ENCODE assay signal across 26 mouse cellular contexts in genomic region chr3:101526603-101527002, GRCm38 (mm10).
DNase-seq lines count a peak whose midpoint lies in the region; ATAC-seq and TF ChIP-seq lines count a peak whose summit lies in the region.
"Had no signal": no experiment of that assay in that cellular context is flagged by ENCODE, and none has a peak within 500 bp of the region (broad histone marks: within the 10 kb centered on the region; RNA-seq: fewer than 3 reads in every experiment).

No protein-coding gene starts in this region.

- no peaks in the 10 kb centered on the region for H3K9me3 ChIP-seq in kidney, embryonic 15.5 days (replicated peaks)
- H3K9me3 ChIP-seq in stomach, postnatal 0 days (ENCODE audit: control insufficient read depth, low read length), result no peaks in the 10 kb centered on the region
- H3K9me3 ChIP-seq: forebrain, embryonic 10.5 days; hindbrain, embryonic 12.5 days; limb, embryonic 13.5 days; megakaryocyte, embryonic 14.5 days; midbrain, embryonic 13.5 days; neural tube, embryonic 12.5 days had no signal

- ATAC-seq in kidney, embryonic 15.5 days (replicated peaks; ENCODE audit: low FRiP score), result no peak
- ATAC-seq in stomach, postnatal 0 days (ENCODE audit: low FRiP score, low TSS enrichment), result peak; percentile 85
- no peak for ATAC-seq in granulocyte monocyte progenitor cell, adult 5-6 weeks (replicated peaks; ENCODE audit: poor library complexity, severe bottlenecking)
- ATAC-seq: forebrain, embryonic 16.5 days; midbrain, embryonic 13.5 days had no signal

- DNase-seq in kidney, adult 11 months, result peak; percentile 95
- peak; percentile 91 to 96 for DNase-seq in kidney, adult 8-10 months
- DNase-seq in kidney, postnatal 25 days, result peak; percentile 83 to 94
- peak; percentile 77 for DNase-seq in stomach, postnatal 0 days (ENCODE audit: low spot score)
- DNase-seq in spleen, adult 18-20 months, result no peak
- no peak for DNase-seq in spleen, postnatal 36 days (ENCODE audit: low spot score in 2 of 2)
- DNase-seq: adrenal gland, postnatal 36 days; cerebellum, adult 11 months; cerebellum, adult 9-11 months; gastrocnemius, postnatal 14 days; heart, adult 2 months; layer of hippocampus, postnatal 36 days; lung, embryonic 14.5 days; lung, postnatal 36 days; right cerebral cortex, postnatal 25 days; thymus, postnatal 14 days had no signal

- no peak for TF ChIP-seq CTCF in stomach, postnatal 0 days (IDR thresholded peaks at IDR 0.05; ENCODE audit: low read depth)

- peaks cover 20% of the 10 kb centered on the region; the same call in 1 of the 2 replicates for H3K4me1 ChIP-seq in kidney, embryonic 15.5 days
- peaks cover 8% of the 10 kb centered on the region; the same call in 1 of the 2 replicates for H3K4me1 ChIP-seq in stomach, postnatal 0 days (replicated peaks; ENCODE audit: control insufficient read depth, insufficient read depth)

- H3K36me3 ChIP-seq in kidney, embryonic 15.5 days, result no peaks in the 10 kb centered on the region
- no peaks in the 10 kb centered on the region for H3K36me3 ChIP-seq in stomach, postnatal 0 days (ENCODE audit: control insufficient read depth, insufficient read depth, low read length)
- H3K36me3 ChIP-seq: forebrain, embryonic 10.5 days; hindbrain, embryonic 12.5 days; limb, embryonic 13.5 days; midbrain, embryonic 13.5 days; neural tube, embryonic 12.5 days had no signal

- 74% methylated on average over 11 of the region's 11 CpGs for WGBS in kidney, embryonic 15.5 days
- WGBS in stomach, postnatal 0 days, result 67% methylated on average over 11 of the region's 11 CpGs

- no peak overlapping the region for H3K4me3 ChIP-seq in kidney, embryonic 15.5 days (replicated peaks)
- H3K4me3 ChIP-seq in stomach, postnatal 0 days (ENCODE audit: low read depth, low read length), result no peak overlapping the region
- H3K4me3 ChIP-seq: forebrain, embryonic 10.5 days; heart, adult 2 months; hindbrain, embryonic 12.5 days; limb, embryonic 13.5 days; megakaryocyte, embryonic 14.5 days; midbrain, embryonic 13.5 days; neural tube, embryonic 12.5 days had no signal

- H3K4me2 ChIP-seq in kidney, embryonic 15.5 days, result no peak overlapping the region
- H3K4me2 ChIP-seq in stomach, postnatal 0 days (replicated peaks; ENCODE audit: low read depth), result no peak overlapping the region
- H3K4me2 ChIP-seq: hindbrain, embryonic 12.5 days; limb, embryonic 13.5 days; lung, embryonic 14.5 days; midbrain, embryonic 13.5 days; neural tube, embryonic 12.5 days had no signal

- H3K27me3 ChIP-seq in kidney, embryonic 15.5 days, result no peaks in the 10 kb centered on the region
- no peaks in the 10 kb centered on the region for H3K27me3 ChIP-seq in stomach, postnatal 0 days (ENCODE audit: control insufficient read depth, insufficient read depth, low read length)
- H3K27me3 ChIP-seq: hindbrain, embryonic 12.5 days; limb, embryonic 13.5 days; midbrain, embryonic 13.5 days; neural tube, embryonic 12.5 days had no signal

- no peak for TF ChIP-seq EP300 in stomach, postnatal 0 days (optimal IDR thresholded peaks at IDR 0.05)

- no peak overlapping the region for H3K9ac ChIP-seq in kidney, embryonic 15.5 days
- no peak overlapping the region for H3K9ac ChIP-seq in stomach, postnatal 0 days (ENCODE audit: low read length)
- H3K9ac ChIP-seq: hindbrain, embryonic 12.5 days; limb, embryonic 13.5 days; liver, embryonic 14.5 days; lung, embryonic 14.5 days; midbrain, embryonic 13.5 days; neural tube, embryonic 12.5 days had no signal

- no peak overlapping the region for H3K27ac ChIP-seq in kidney, embryonic 15.5 days
- peak overlapping the region; percentile 45 for H3K27ac ChIP-seq in stomach, postnatal 0 days (replicated peaks)
- H3K27ac ChIP-seq: forebrain, embryonic 10.5 days; heart, adult 2 months; hindbrain, embryonic 12.5 days; limb, embryonic 13.5 days; liver, embryonic 14.5 days; midbrain, embryonic 13.5 days; neural tube, embryonic 12.5 days had no signal

Comparison
In these comparisons a context has a peak if more than half of its experiments do, and no peak if none do; other contexts are left out.
1. DNase-seq: peak in kidney, adult 11 months (single experiment), kidney, adult 8-10 months (2 of 2), kidney, postnatal 25 days (2 of 2) and stomach, postnatal 0 days (single experiment); none in spleen, adult 18-20 months (0 of 2) and spleen, postnatal 36 days (0 of 2).